Mouse (Mus musculus): Measurements from ENCODE around the gene Spata7. TPM values are rescaled to one million over a fixed set of nuclear protein-coding genes. Genes with fewer than 3 reads are reported as not detected.

The Spata7 gene
- polyA plus RNA-seq, 1 experiment from 2014 or later = 24.5 TPM

DNA sequence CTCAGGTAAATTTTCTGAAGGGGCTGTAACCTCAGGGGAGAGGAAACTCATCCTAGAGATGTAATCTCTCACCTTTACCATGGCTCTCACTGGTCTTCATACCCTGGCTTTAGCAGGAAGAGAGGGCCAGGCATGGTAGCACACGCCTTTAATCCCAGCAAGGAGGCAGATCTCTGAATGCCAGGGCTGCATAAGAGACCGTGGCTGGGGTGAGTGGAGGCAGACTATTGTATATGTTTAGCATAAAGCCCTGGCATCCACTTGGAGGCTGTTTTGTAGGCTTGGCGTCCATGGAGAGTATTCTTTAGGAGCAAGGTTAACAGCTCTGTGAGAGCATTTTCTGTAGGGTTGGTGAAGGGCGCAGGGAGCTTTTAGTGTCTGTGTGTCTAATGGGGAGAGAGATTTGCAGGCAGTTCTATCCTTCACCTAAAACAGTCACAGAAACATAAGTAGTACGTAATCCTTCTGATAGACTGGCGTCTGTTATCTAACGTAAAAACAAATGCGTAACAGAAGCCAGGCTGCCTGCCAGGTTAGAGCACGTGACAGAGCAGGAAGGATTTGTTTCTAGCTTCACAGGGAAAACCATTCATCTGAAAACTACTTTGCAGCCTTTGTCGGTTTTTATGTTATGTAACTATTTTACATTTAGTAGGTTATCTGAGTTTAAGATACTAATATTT is 40.3 kb downstream of the Spata7 start:
- DNase-seq (ENCODE audit: low spot score) (peak; percentile 71), ATAC-seq (peak; percentile 50)
- Histone ChIP-seq H3K4me3 (ENCODE audit: low read depth, low read length) (no peak overlapping the region), H3K4me1 (ENCODE audit: control insufficient read depth, insufficient read depth, low read length) (no peaks in the 10 kb centered on the region), H3K27ac (ENCODE audit: low read depth, low read length) (no peak overlapping the region), H3K9ac (ENCODE audit: low read length) (no peak overlapping the region), H3K9me3 (replicated peaks; ENCODE audit: control insufficient read depth, low read length) (no peaks in the 10 kb centered on the region), H3K27me3 (replicated peaks; ENCODE audit: control insufficient read depth, insufficient read depth, low read length) (no peaks in the 10 kb centered on the region), H3K4me2 (ENCODE audit: low read length) (no peak overlapping the region), H3K36me3 (ENCODE audit: control insufficient read depth, insufficient read depth, low read length) (peaks cover 25% of the 10 kb centered on the region)
- 62% methylated on average over 10 of the region's 10 CpGs for WGBS

DNA sequence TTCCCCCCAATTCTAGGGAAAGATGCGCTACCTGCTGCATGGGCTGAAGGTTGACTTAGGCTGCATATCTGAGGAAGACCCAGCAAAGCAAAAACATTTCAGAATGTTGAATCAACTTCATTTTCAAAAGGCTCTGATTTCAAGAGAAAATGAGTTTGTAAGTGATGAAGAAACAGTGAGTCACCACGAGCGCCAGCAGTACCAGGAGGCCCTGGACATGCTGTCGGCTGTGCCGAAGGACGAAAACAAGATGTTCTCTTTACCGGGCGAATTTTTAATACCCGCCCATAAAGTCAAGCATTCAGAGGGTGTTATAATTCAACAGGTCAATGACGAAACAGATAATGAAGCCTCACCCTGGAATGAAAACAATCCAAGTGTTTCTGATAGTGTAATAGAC is 41.1 kb downstream of the Spata7 start:
- Histone ChIP-seq H3K4me1 (ENCODE audit: control insufficient read depth, insufficient read depth, low read length) (no peaks in the 10 kb centered on the region), H3K4me2 (ENCODE audit: low read length) (no peak overlapping the region), H3K4me3 (ENCODE audit: low read depth, low read length) (no peak overlapping the region), H3K9ac (ENCODE audit: low read length) (no peak overlapping the region), H3K36me3 (ENCODE audit: control insufficient read depth, insufficient read depth, low read length) (peaks cover 20% of the 10 kb centered on the region), H3K9me3 (replicated peaks; ENCODE audit: control insufficient read depth, low read length) (no peaks in the 10 kb centered on the region), H3K27me3 (replicated peaks; ENCODE audit: control insufficient read depth, insufficient read depth, low read length) (no peaks in the 10 kb centered on the region), H3K27ac (ENCODE audit: low read depth, low read length) (no peak overlapping the region)
- ATAC-seq = no peak
- DNase-seq (ENCODE audit: low spot score) = no peak
- WGBS = 95% methylated on average over 10 of the region's 10 CpGs

DNA sequence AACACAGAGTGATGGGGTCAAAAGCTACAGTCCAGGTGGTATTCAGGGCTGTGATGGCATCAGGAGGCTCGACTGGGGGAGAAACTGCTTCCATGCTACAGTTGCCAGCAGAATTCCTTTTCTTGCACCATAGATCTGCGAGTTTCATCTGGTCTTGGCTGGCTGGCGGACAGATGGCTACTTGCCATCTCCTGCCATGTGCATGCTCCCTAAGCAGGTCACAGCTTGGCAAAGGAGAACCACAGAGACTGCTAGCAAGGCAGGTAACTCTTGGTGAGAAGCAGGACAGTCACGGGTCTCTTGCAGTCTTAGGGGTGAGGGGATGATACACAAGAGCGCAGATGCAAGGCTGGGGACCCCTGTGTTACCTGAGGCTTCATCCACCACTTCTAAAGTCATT is 41.9 kb downstream of the Spata7 start:
- Histone ChIP-seq H3K4me3 (ENCODE audit: low read depth, low read length) (no peak overlapping the region), H3K27me3 (replicated peaks; ENCODE audit: control insufficient read depth, insufficient read depth, low read length) (no peaks in the 10 kb centered on the region), H3K4me2 (ENCODE audit: low read length) (no peak overlapping the region), H3K9me3 (replicated peaks; ENCODE audit: control insufficient read depth, low read length) (no peaks in the 10 kb centered on the region), H3K36me3 (ENCODE audit: control insufficient read depth, insufficient read depth, low read length) (peaks cover 17% of the 10 kb centered on the region), H3K27ac (ENCODE audit: low read depth, low read length) (no peak overlapping the region), H3K4me1 (ENCODE audit: control insufficient read depth, insufficient read depth, low read length) (no peaks in the 10 kb centered on the region), H3K9ac (ENCODE audit: low read length) (no peak overlapping the region)
- 77% methylated on average over 5 of the region's 5 CpGs for WGBS
- peak; percentile 10 for DNase-seq (ENCODE audit: low spot score)
- ATAC-seq = no peak

DNA sequence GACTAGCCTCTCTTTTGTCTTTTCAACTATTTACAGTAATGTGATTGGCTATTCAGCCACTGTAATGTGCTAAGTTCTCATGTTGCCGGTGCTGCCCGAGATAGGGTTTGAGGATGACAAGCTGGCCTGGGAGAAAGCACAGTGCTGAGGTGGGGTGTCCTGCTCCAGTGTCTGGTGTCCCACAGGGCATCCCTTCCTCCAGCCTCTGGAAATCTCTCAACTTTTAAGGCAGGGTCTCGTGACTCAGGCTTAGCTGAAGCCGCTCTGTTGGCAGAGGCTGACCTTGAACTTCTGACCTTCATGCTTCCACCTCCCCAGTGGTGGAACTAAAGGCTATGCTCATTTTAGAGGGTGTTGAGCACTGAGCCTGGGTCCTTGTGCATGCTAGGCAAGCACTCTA is 42.5 kb downstream of the Spata7 start:
- Histone ChIP-seq H3K9ac (ENCODE audit: low read length) (no peak overlapping the region), H3K4me1 (ENCODE audit: control insufficient read depth, insufficient read depth, low read length) (no peaks in the 10 kb centered on the region), H3K9me3 (replicated peaks; ENCODE audit: control insufficient read depth, low read length) (no peaks in the 10 kb centered on the region), H3K4me2 (ENCODE audit: low read length) (no peak overlapping the region), H3K4me3 (ENCODE audit: low read depth, low read length) (no peak overlapping the region), H3K36me3 (ENCODE audit: control insufficient read depth, insufficient read depth, low read length) (peaks cover 17% of the 10 kb centered on the region), H3K27ac (ENCODE audit: low read depth, low read length) (no peak overlapping the region), H3K27me3 (replicated peaks; ENCODE audit: control insufficient read depth, insufficient read depth, low read length) (no peaks in the 10 kb centered on the region)
- DNase-seq (ENCODE audit: low spot score) (no peak), ATAC-seq (no peak)
- 93% methylated on average over 4 of the region's 4 CpGs for WGBS

DNA sequence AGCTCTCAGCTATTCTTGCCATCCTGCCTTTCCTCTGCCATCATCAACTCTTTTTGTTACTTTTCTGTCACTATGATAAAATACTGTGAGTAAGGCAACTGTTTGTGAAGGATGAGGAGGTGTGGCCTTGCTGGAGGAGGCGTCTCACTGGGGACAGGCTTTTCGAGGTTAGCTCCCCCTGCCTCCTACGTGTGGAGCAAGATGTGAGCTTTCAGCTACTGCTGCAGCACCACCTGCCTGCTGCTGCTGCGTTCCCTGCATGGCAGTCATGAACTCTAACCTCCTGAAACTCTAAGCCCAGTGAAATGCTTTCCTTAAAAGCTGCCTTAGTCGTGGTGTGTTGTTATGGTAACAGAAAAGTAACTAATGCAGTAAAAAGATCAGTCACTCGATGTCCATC is 45.9 kb downstream of the Spata7 start:
- 66% methylated on average over 6 of the region's 6 CpGs for WGBS

DNA sequence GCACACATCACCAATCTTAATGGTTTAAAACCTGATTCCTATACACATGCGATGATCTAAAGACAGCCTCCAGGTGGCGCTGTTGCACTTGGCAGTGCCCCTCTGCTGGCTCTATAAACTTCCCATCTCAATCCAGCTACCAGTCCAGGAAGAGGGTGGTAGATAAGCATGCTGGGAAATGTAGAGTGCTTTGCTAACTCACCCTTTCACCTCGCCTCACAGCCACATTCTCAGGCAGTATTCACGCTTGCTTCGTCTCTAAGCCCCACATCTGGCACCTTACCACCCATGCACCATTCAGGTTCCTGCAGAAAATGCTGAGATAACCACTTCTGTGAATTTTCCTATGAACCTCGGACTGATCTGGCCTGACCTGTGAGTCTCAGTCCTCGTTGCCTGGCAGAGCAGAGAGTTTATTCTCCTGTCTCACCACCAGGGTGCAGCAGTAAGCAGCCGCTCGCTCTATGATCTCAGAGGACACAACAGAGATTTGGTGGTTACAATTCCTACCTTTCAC is 46.7 kb downstream of the Spata7 start:
- peaks cover 28% of the 10 kb centered on the region for H3K36me3 ChIP-seq (ENCODE audit: control insufficient read depth, insufficient read depth, low read length)
- no peaks in the 10 kb centered on the region for H3K4me1 ChIP-seq (ENCODE audit: control insufficient read depth, insufficient read depth, low read length)
- ATAC-seq (peak; percentile 91), DNase-seq (ENCODE audit: low spot score) (peak; percentile 88)
- H3K27me3 ChIP-seq (replicated peaks; ENCODE audit: control insufficient read depth, insufficient read depth, low read length) = no peaks in the 10 kb centered on the region
- H3K9ac ChIP-seq (ENCODE audit: low read length) = no peak overlapping the region
- no peaks in the 10 kb centered on the region for H3K9me3 ChIP-seq (replicated peaks; ENCODE audit: control insufficient read depth, low read length)
- 13% methylated on average over 9 of the region's 9 CpGs for WGBS
- H3K27ac ChIP-seq (ENCODE audit: low read depth, low read length) = no peak overlapping the region
- peak overlapping the region; percentile 29 for H3K4me2 ChIP-seq (ENCODE audit: low read length)
- peak overlapping the region; percentile 3; the same call in 1 of the 2 replicates for H3K4me3 ChIP-seq (ENCODE audit: low read depth, low read length)

More for the DNA sequence above, 45.9 kb downstream of the Spata7 start:
- no peaks in the 10 kb centered on the region for H3K27me3 ChIP-seq (replicated peaks; ENCODE audit: control insufficient read depth, insufficient read depth, low read length)
- H3K4me3 ChIP-seq (ENCODE audit: low read depth, low read length) = no peak overlapping the region
- peaks cover 28% of the 10 kb centered on the region for H3K36me3 ChIP-seq (ENCODE audit: control insufficient read depth, insufficient read depth, low read length)
- no peak overlapping the region for H3K27ac ChIP-seq (ENCODE audit: low read depth, low read length)
- H3K4me2 ChIP-seq (ENCODE audit: low read length) = no peak overlapping the region
- H3K9ac ChIP-seq (ENCODE audit: low read length) = no peak overlapping the region
- DNase-seq (ENCODE audit: low spot score) (no peak), ATAC-seq (no peak)
- no peaks in the 10 kb centered on the region for H3K4me1 ChIP-seq (ENCODE audit: control insufficient read depth, insufficient read depth, low read length)
- no peaks in the 10 kb centered on the region for H3K9me3 ChIP-seq (replicated peaks; ENCODE audit: control insufficient read depth, low read length)

DNA sequence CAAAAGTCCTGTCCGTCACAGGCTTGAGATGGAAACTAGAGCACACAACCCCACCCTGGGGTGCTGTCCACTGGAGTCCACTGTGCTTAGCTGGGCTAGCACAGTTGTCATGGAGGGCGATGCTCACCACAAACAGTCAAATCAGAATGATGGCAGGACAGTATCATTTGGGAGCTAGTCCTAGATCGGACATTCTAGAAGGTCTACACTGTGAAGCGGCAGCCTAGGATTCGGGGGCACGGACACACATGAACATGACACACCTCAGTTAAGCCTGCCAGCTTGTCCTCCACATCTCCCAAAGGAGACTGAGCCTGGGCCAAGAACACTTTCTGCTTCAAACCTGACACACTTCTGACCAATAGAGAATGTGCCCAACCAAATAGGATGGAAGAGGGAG is 48.9 kb downstream of the Spata7 start:
- no peaks in the 10 kb centered on the region for H3K27me3 ChIP-seq (replicated peaks; ENCODE audit: control insufficient read depth, insufficient read depth, low read length)
- no peak overlapping the region for H3K9ac ChIP-seq (ENCODE audit: low read length)
- H3K27ac ChIP-seq (ENCODE audit: low read depth, low read length) = no peak overlapping the region
- ATAC-seq = no peak
- no peaks in the 10 kb centered on the region for H3K4me1 ChIP-seq (ENCODE audit: control insufficient read depth, insufficient read depth, low read length)
- peaks cover 36% of the 10 kb centered on the region for H3K36me3 ChIP-seq (ENCODE audit: control insufficient read depth, insufficient read depth, low read length)
- no peaks in the 10 kb centered on the region for H3K9me3 ChIP-seq (replicated peaks; ENCODE audit: control insufficient read depth, low read length)
- no peak overlapping the region for H3K4me3 ChIP-seq (ENCODE audit: low read depth, low read length)
- no peak overlapping the region for H3K4me2 ChIP-seq (ENCODE audit: low read length)
- no peak for DNase-seq (ENCODE audit: low spot score)
- 98% methylated on average over 6 of the region's 6 CpGs for WGBS

DNA sequence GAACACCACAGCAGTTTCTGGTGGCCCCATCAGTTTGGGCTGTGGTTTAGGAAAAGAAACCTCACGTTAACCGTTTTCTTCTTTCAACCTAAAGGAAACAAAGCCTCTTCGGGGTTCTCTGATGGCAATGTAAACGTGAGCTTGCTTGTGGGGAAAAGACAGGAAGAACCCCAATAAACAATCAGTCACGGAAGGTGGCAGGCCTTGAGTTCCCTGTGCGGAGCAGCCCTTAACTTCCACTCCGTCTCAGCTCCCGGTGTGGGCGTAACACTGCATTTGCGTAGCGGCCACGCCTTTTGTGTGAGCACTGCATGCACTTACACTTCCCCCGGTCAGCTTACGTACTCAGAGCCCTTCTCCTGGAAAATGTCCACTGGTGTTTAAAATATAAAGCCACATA is 49.4 kb downstream of the Spata7 start:
- Histone ChIP-seq H3K36me3 (ENCODE audit: control insufficient read depth, insufficient read depth, low read length) (peaks cover 40% of the 10 kb centered on the region), H3K27me3 (replicated peaks; ENCODE audit: control insufficient read depth, insufficient read depth, low read length) (no peaks in the 10 kb centered on the region), H3K4me2 (ENCODE audit: low read length) (no peak overlapping the region), H3K9me3 (replicated peaks; ENCODE audit: control insufficient read depth, low read length) (no peaks in the 10 kb centered on the region), H3K4me3 (ENCODE audit: low read depth, low read length) (no peak overlapping the region), H3K9ac (ENCODE audit: low read length) (no peak overlapping the region), H3K27ac (ENCODE audit: low read depth, low read length) (no peak overlapping the region), H3K4me1 (ENCODE audit: control insufficient read depth, insufficient read depth, low read length) (no peaks in the 10 kb centered on the region)
- no peak for ATAC-seq
- DNase-seq (ENCODE audit: low spot score) = no peak
- WGBS = 65% methylated on average over 14 of the region's 14 CpGs

DNA sequence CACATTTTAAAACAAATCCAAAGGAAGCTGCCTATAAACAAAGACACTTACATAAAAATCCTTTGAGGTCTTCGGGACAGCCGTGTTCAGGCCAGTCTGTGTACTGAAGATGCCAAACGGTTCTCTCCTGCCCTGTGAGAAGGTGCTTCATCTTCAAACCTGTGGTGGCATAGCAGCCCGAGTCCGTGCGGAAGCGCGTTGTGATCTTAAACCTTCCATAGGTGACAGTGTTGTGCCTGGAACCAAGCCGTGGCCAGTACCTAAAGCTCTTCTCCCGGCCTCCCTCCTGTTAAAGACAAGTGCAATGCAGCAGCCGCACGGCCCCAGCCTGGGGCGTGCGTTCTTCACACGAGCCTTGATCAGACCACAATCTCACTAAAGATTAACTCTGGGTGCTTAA is 51.9 kb downstream of the Spata7 start:
- Histone ChIP-seq H3K9ac (ENCODE audit: low read length) (no peak overlapping the region), H3K36me3 (ENCODE audit: control insufficient read depth, insufficient read depth, low read length) (peaks cover 44% of the 10 kb centered on the region), H3K4me3 (ENCODE audit: low read depth, low read length) (no peak overlapping the region), H3K9me3 (replicated peaks; ENCODE audit: control insufficient read depth, low read length) (no peaks in the 10 kb centered on the region), H3K4me2 (ENCODE audit: low read length) (no peak overlapping the region), H3K4me1 (ENCODE audit: control insufficient read depth, insufficient read depth, low read length) (no peaks in the 10 kb centered on the region), H3K27me3 (replicated peaks; ENCODE audit: control insufficient read depth, insufficient read depth, low read length) (no peaks in the 10 kb centered on the region), H3K27ac (ENCODE audit: low read depth, low read length) (no peak overlapping the region)
- WGBS = 93% methylated on average over 15 of the region's 15 CpGs
- DNase-seq (ENCODE audit: low spot score) = no peak
- ATAC-seq = no peak

Measured in forebrain, embryonic 14.5 days (tissue).